Mouse (Mus musculus) adrenal gland, postnatal 14 days (tissue): ENCODE measurements around the gene Ptgs1. TPM values are rescaled to one million over a fixed set of nuclear protein-coding genes. Genes with fewer than 3 reads are reported as not detected.
"Not testable (repeated sequence)": the region's sequence is repeated elsewhere in the genome, so short reads cannot be mapped to it uniquely, and the experiment has no call there.

ENCODE experiments used
- DNase-seq: peaks from one replicate; pipeline ENCODE4 v3.0.0; 2021; ENCODE audit warnings: mixed read lengths
- long read RNA-seq, 2 experiments: library from polyadenylated mRNA; stranded (forward); transcript quantifications; one replicate each; pipeline ENCODE4 v2.0.0; 2021
- total RNA-seq: library from RNA; stranded (reverse); gene quantifications from 2 replicates; pipeline ENCODE4 v1.2.3, GENCODE M21; 2021

Ptgs1 gene
- total RNA-seq, result 13.6 and 14.9 TPM in 2 replicates
- long read RNA-seq, experiment 1, transcript Ptgs1-201 (11 exons, 2,867 nt), result major isoform, 8 of 10 reads
- long read RNA-seq, experiment 1, partial matches to known transcripts, result 2 of 10 reads
- long read RNA-seq, experiment 1, other reads (novel, unspliced or antisense), result 0 of 10 reads
- long read RNA-seq, experiment 2, transcript Ptgs1-201 (11 exons, 2,867 nt), result major isoform, 7 of 12 reads
- long read RNA-seq, experiment 2, partial matches to known transcripts, result 2 of 12 reads
- long read RNA-seq, experiment 2, other reads (novel, unspliced or antisense), result 3 of 12 reads

DNA sequence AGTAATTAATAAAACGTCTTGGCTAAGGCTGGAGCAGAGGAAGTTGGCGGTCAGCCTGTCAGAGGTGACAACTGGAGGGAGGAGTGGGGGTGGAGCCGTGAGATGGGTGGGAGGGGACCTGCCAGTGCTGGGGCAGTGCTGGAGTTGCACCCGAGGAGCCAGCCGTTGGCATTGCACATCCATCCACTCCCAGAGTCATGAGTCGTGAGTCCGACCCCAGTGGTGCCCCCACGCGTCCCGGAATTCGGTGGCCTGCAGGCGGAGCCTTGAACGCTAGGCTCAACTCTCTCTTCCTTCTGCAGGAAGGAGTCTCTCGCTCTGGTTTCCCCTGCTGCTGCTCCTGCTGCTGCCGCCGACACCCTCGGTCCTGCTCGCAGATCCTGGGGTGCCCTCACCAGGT is at the start of gene Ptgs1:
Ptgs1 (plus strand) TSS at position 61 of the 400 bp plus-strand sequence.
- peak; percentile 61 for DNase-seq

DNA sequence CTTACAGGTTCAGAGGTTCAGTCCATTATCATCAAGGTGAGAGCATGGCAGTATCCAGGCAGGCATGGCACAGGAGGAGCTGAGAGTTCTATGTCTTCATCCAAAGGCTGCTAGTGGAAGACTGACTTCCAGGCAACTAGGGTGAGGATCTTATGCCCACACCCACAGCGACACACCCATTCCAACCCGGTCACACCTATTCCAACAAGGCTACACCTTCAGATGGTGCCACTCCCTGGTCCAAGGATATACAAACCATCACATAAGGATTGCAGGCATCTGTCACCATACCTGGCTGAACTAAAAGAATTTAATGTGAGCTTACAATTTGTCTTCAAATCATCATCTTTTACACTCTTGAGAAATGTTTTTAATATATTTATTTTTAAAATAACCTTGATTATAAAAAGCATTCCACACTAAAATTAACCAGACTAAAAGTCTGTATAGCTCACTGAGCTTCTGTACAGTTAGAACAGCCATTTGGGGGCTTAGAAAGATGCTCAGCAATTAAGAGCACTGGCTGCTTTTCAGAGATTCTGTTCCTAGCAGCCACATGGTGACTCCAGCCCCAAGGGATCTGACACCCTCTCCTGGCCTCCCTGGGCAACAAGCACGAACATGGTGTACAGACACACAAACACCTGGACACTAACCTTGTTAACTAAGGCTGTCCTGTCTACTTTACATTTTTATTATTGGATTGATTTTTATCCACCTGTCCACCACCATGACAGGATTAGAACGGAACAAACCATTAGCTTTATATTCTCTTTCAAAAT is 48.4 kb upstream of the Ptgs1 start:
- DNase-seq, result not testable (repeated sequence)

DNA sequence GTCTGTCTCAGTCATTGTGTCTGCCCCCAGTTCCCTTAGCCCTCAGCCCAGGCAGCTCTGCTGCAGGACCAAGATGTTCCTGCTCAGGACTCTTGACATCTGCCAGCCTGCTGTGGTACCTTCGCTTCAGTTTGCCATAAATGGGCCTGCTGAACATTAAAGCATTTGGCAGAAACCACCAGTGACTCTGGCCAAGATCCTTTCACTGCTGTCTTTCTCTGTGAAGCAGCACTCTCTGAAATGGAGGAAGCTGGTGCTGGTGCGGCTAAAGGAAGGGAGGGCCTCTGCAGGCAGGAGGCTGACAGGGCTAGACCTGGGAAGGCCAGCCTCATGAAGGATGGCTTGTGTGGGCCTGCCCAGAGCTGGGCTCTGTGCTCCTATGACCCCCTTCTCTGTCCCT is 46.9 kb upstream of the Ptgs1 start:
- no peak for DNase-seq

DNA sequence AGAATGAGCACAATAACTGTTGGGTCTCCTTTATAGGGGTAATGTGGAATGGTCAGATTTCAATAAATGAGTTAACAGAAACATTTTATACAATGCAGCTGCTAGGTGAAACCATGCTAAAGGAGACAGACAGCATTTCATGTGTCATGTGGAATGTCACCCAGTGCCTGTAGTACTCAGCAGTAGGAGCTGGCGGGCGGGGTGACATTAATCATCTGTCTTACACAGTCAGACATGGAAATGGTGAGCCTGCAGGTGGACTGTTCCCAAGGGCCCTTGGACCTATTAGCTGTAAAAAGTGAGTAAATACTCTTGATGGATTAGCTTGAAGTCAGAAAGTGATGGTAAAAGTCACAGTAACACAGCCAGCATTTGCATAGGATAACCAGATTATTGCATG is 46.0 kb upstream of the Ptgs1 start:
- DNase-seq, result no peak

DNA sequence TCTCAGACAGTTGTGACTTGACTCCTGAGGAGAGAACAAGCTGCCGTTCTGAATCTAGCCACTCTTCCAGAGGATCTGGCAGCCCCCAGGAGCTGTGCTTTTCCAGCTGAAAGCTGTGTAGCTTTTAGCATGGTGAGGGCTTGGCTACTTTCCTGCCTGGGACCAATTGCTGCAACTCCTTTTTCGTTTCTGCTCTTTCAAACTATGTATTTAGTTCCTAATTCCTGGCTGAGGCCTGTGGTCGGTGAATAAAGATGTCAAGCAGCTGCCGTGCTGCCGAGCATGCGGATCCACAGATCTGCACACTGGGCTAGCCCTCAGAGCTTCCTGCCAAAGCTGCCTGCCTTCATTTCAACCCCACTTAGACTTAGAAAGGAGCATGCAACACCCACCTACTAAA is 45.4 kb upstream of the Ptgs1 start:
- no peak for DNase-seq

DNA sequence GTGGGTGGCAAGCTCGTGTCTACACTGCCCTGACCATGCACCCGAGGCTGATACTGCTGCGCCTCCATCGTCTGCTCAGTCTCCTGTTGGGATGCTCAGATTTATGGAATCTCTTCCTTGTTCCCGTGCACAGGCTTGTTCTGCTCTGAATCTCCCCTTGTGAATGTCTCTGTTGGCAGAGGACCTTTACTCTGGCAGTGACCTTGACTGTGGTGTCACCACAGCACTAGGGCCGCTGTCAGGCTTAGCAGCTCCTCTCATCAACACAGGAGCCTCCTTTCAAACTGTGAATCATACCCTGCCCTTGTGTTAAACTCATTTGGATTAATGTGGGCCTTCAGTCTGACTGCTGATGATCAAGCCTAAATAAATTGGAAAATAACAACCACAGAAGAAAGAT is 41.0 kb upstream of the Ptgs1 start:
- peak; percentile 38 for DNase-seq

DNA sequence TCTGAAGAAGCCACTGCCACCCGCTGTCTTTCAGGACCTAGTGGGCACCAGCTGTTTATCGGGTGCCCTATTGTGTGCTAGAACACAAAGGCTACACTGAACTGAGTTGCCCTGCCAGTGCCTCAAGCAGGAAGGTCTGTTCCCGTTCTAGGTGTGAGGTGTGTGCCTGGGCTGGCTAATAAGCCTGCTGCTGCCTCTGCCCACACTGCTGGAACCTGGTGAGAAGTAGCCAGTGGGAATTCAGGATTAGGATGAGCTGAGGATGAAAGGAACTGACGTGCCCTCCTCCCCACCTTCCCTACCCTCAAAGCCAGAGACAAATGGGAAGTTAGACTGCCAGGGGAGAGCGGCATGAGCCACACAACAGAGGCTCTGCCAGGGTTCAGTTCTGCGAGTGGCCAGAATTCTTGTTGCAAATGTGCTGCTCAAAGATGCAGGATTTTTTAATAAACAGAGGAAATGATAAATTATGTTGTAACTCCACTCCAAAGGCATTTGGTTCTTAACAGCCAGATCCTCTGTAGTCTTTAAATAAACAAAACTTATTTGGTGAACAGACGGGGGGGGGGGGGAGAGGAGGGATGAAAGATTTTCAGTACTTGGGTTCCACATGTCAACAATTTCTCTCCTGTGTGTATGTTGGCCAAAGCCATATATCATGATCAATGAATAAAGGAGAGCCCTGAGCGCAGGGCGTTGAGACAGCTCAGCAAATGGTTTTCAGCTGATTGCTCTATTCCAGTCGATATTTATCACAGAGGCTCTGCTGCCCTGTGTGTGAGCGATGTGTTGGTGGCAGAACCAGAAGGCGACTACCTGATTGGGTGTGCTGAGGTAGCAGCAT is 38.9 kb upstream of the Ptgs1 start:
- DNase-seq, result no peak

DNA sequence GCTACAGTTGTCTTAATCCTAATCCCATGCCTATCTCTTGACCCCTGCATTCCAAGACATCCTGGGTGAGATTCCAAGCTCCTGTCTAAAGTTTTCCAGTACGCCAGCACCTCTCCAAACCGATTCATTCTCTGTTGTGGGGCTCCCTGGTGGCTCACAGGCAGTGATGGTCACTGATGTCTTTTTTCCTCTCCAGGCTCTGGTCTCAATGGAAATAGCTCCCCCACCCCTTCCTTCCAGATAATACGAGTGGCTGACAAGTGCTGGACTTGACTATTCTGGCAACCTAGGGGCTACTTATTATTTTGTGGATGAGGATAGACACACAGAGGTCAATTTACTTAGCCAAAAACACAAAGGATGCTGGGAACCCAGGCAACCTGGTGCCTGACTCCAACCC is 33.2 kb upstream of the Ptgs1 start:
- DNase-seq, result no peak

DNA sequence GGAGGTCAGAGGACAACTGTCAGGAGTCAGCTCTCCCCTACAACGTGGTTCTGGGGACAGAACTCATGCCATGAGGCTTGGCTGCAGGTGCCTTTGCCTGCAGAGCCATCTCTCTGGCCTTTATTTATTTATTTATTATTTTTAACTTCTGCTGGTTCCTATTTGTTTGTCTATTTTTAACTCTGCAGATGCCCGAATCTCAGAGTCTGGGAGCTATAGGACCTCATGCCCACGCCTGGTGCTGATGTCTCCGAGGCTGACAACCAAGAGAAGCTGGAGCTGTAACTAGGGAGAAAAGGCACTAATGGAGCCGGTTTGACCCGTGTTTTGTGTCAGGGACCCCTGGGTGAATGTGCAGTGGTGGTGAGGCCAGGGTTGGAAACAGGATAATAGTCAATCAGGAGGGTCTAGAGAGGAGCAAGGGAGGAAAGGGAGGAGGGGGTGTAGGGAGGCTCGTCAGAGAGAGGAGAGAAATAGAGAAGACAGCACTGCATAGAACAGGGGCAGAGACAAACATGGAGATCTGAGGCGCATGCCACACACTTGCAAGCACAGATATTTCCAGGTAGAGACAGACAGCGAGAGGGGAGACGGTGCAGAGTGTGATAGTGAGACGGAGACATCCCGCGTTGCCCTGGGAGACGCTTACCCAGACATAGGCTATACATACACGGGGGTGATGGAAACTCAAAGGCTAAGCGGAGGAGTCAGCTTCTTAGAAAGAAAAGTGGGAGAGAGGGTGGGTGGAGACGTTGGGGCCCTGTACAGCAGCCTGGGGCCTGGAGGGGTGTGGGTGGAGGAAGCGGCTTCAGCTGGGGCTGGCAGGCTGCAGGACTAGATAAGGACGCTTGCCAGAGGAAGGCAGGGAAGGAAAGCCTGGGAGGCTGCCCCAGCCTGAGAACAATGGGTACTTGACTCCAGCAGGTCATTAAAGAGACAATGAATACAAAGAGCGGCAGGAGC is 32.0 kb upstream of the Ptgs1 start:
- peak; percentile 40 for DNase-seq

DNA sequence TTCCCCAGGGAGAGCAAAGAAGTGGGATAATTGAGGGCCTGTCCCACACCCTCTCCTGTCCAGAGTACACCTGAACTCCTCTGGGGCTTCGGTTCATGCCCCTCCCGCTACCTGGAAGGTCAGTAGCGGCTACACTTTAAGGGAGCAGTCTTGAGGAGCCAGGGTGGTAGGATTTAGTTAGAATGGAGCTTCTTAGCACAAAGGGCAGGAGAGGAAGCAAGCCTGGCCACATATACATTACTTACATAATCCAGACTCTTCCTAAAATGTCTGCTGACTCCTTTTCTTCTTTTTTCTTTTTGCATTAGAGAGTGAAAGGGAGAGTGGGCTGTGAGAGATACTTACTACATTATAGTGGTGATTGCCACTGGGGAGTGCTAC is 31.4 kb upstream of the Ptgs1 start:
- no peak for DNase-seq

DNA sequence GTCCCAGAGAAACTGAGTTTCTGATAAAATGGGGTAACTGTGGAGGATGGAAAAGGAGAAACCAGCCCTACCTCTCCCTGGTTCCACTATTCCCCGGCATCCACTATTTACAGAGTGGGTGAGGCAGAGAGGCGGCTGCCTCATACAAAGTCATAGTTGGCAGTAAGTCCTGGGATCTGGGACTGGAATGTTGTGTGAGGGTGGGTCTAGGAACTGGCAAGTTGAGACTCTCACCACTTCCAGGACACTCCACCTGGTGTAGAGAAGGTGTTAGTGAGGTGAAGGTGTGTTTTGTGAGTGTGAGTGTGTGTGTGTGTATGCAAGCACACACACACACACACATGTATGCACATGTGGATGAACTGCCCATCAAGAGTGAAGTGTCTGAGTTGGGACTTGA is 29.4 kb upstream of the Ptgs1 start:
- DNase-seq, result no peak

DNA sequence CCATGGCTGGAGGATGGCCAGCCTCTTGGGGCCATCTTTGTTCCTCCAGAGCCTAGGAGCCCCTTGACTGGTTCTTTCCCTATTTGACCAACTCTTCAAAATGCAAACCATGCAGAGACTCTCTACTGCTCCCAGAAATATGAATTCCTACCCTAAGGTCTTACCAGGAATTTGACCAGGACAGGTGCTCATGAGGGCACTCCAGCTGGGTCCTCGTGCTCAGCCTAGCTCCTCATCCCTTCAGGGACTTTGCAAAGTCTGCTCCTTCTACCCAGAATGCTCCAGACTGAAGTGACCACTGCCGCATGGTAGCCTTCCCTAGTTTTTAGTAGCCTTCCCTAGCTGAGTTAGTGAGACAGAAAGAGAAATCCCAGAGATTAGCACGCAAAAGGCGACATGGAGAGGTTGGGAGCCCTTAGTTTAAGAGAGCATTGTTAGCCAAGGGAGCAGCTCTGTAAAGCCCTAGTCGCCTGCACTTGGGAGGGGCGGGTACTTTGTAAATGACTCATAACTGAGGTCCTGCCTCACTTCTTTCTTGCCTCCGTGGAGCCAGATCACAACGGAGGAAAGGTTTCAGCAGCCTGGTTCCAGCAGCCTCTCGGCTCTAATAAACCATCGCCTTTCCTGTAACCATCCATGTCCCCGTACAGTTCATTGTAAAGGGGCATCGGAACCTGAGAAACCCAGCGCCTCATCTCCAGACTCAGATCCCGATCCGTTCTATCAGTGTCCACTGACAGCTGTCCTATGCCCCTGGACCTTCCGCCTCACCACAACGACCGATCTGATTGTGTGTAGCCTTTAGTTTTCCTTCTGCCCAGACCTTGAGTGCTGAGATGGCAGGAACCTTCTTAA is 28.2 kb upstream of the Ptgs1 start:
- peak; percentile 44 for DNase-seq

DNA sequence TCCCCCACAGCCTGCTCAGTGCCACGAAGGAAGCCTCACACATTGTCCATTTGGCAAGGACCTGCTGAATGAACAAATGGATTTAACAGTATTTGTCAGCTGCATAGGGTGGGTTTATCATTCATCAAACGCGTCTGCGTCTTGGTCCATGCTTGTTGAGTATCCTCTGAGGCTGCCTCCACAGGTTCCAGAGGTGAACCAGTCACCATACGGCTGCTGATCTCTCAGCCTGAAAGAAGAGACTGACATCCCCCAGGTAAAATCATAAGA is 27.7 kb upstream of the Ptgs1 start:
- no peak for DNase-seq

DNA sequence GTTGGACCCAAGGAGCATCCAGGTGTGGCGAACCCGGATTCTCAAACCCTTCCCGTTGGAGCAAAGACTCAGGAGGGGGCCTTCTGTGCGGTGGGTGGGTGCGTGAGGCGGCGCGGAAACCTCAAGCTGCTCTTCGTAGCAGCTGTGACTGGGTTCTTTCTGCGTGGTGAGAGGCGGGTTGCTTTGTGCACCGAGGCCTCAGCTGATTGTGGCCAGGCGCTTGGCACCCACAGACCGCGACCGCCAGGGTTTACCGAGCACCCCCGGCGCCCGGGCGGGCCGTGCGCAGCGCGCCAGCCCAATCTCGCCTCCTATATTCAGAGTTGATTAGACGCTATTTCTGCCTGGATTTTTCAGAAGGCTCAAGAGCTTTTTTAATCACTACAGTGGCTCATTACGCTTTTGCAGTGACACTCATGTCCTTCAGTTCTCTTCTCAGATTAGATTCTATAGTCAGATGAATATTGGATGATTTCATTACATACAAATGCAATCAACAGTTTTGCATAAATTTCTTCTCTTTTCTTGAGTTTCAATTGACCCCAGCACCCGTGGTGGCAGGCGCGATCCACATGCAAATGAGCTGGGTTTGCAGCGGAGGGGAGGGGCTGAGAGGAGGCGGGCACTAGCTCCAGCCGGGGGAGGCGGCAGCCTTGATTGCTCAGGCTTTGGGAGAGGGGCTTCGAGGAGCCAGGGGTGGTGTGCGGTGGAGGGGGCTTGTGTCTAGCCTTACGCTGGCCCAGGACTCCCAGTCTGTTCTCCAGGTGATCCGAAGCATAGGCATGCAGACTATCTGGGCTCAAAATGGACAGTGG is 27.0 kb upstream of the Ptgs1 start:
- DNase-seq, result peak; percentile 52

DNA sequence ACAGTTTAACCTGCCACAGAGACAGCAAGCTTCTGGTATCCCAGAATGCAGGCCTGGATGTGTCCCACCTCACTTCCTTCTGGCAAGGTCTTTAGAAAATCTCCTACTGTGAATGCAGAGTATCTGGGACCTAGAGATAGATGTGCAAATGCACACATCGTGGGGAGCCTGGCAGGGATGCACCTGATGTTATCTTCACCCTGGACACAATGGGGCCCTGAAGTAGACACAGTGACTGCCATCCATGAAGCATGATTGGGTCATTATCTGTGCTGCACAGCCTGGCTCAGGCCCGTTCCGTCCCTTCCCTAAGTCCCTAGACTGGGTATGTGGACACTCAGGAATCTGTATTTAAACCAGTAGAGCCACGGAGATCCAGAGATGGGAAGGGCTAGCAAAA is 25.6 kb upstream of the Ptgs1 start:
- DNase-seq, result no peak

DNA sequence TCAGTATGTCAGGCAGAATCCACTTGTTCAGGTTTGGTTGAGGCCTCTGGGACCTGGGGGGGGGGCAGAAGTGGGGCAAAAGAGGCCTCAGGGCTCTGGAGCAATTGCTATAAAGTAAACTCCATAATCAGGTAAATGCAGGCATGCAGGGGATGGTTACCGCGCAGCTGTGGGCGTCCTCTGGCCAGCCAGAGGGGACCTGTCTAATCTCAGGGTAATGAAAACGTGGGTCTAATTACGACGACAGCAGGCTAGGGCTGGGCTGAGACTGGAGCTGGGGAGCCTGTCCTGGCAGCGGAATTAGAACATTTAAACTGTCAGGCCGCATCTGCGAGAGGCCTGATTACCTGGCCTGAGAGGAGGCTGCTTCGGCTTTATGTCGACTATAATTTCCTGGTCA is 23.2 kb upstream of the Ptgs1 start:
- no peak for DNase-seq

DNA sequence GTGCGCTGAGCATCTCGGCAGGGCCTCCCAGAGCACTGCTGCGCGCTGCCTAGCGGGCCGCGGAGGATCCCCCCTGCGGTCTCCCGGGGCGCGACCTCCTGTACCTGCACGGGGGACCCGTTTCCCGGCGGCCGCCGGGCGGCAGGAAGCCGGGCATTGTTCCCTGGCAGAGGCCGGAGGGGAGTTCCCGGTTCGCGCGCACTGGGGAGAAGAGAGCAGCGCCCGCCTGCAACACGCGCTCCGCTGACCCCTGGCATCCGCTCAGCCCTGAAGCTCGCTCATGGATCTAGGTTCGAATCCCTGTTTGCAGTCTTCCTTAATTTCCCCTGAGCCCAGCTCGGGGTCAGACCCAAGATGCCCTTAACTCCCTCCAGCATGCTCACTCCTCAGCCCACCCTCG is 19.4 kb upstream of the Ptgs1 start:
- peak; percentile 68 for DNase-seq

DNA sequence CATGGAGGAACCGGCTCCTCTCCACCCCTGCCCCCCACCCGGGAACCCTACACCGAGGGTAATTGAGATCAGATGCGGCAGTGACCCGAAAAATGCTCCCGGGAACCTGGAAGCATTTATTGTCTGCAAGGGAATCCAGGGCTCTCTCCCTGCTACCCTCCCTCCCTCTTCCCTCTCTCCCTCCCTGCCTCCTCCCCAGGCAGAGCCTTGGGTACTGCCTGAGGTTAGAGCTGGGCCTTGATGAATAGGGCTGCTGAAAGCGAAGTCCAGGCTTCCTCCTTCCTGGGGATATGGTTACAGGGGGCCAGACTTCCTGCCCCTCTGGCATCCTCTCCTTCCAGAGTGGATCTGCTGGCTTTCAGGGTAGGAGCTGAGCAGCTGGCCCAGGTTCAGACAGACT is 18.4 kb upstream of the Ptgs1 start:
- DNase-seq, result no peak

DNA sequence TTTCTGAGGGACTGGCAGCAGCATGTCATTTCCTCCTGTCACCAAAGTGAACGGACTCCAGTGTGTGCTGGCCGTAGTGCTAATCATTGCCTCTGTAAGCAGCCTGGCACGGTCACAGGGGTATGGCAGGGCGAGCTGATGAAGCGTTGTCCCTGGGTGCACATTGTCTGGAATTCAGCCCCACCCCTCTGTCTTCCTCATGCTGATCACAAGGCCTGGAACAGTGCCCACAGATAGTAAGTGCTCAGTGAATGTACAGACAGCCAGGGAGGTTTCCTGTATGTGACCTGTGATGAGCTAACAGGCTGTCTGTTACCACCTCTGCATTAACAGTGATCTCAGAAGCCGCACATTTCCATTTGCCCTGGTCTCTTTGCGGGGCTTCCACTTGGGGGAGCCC is 17.1 kb upstream of the Ptgs1 start:
- no peak for DNase-seq

DNA sequence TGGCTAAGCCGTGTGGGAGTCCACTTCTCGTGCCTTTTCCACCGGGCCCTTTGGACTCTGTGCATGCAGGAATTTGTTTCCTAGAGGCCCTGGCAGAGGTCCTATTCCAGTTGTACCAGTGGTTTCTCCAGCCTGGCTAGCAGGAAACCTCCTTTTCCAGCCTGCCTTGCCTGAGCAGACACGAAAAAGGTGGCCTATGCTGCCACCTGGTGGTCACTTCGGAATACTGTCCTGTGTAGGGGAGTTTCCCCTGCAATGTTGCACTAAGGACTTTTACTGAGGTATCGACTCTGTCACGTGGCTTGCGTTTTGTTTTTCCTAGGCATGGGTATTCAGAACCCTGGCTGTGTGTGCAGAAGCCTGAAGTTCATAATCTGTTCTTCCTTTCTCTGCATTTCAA is 16.2 kb upstream of the Ptgs1 start:
- DNase-seq, result peak; percentile 91
